12 mouse cellular contexts compared by ENCODE assay signal in genomic region chr1:55217191-55217590, GRCm38 (mm10). TPM values are rescaled to one million over a fixed set of nuclear protein-coding genes. Genes with fewer than 3 reads are reported as not detected.
DNase-seq lines count a peak whose midpoint lies in the region; ATAC-seq and TF ChIP-seq lines count a peak whose summit lies in the region.
"Had no signal": no experiment of that assay in that cellular context is flagged by ENCODE, and none has a peak within 500 bp of the region (broad histone marks: within the 10 kb centered on the region; RNA-seq: fewer than 3 reads in every experiment).

No protein-coding gene starts in this region.

- H3K4me3 ChIP-seq in kidney, postnatal 0 days (replicated peaks; ENCODE audit: low read depth, low read length): no peak overlapping the region
- H3K4me3 ChIP-seq in kidney, adult 2 months (ENCODE audit: insufficient read depth, low read depth, low read length): no peak overlapping the region
- no peak overlapping the region for H3K4me3 ChIP-seq in intestine, postnatal 0 days (ENCODE audit: low read depth, low read length)
- H3K4me3 ChIP-seq: megakaryocyte, embryonic 14.5 days had no signal

- no peaks in the 10 kb centered on the region for H3K9me3 ChIP-seq in kidney, postnatal 0 days (replicated peaks; ENCODE audit: low read length)
- H3K9me3 ChIP-seq in intestine, postnatal 0 days (ENCODE audit: control insufficient read depth): no peaks in the 10 kb centered on the region
- H3K9me3 ChIP-seq: megakaryocyte, embryonic 14.5 days had no signal

- ATAC-seq in kidney, postnatal 0 days (replicated peaks; ENCODE audit: low FRiP score, low read depth): no peak
- ATAC-seq in intestine, postnatal 0 days: 0 out of 2 replicates have a peak, but pooled peaks have one; percentile 41

- no peak overlapping the region for H3K9ac ChIP-seq in kidney, postnatal 0 days (ENCODE audit: low read depth, low read length)
- no peak overlapping the region for H3K9ac ChIP-seq in intestine, postnatal 0 days (ENCODE audit: low read depth, low read length)

- no peak overlapping the region for H3K4me2 ChIP-seq in kidney, postnatal 0 days (ENCODE audit: low read length)
- no peak overlapping the region for H3K4me2 ChIP-seq in intestine, postnatal 0 days (replicated peaks; ENCODE audit: low read depth)

- no peak for TF ChIP-seq CTCF in kidney, postnatal 0 days (IDR thresholded peaks at IDR 0.05; ENCODE audit: low read depth)
- no peak for TF ChIP-seq CTCF in kidney, adult 2 months (conservative IDR thresholded peaks at IDR 0.05; ENCODE audit: insufficient read depth, insufficient read length, low read depth, low read length)
- no peak for TF ChIP-seq CTCF in intestine, postnatal 0 days (IDR thresholded peaks at IDR 0.05; ENCODE audit: low read depth)

- H3K4me1 ChIP-seq in kidney, postnatal 0 days (replicated peaks; ENCODE audit: insufficient read depth, low read length): no peaks in the 10 kb centered on the region
- 0 out of 2 replicates have a peak, but pooled peaks cover 4% of the 10 kb centered on the region for H3K4me1 ChIP-seq in kidney, adult 2 months (ENCODE audit: control insufficient read depth, insufficient read depth, low read length)
- H3K4me1 ChIP-seq in intestine, postnatal 0 days (replicated peaks; ENCODE audit: control insufficient read depth, insufficient read depth, low read length): peaks cover 2% of the 10 kb centered on the region; the same call in 1 of the 2 replicates

- TF ChIP-seq POLR2A in kidney, adult 2 months (IDR thresholded peaks at IDR 0.05; ENCODE audit: low read depth, low read length): no peak

- H3K36me3 ChIP-seq in kidney, postnatal 0 days (ENCODE audit: insufficient read depth, low read length): no peaks in the 10 kb centered on the region
- no peaks in the 10 kb centered on the region for H3K36me3 ChIP-seq in kidney, adult 2 months (ENCODE audit: control insufficient read depth, insufficient read depth, low read length)
- H3K36me3 ChIP-seq in intestine, postnatal 0 days (ENCODE audit: control insufficient read depth, insufficient read depth): no peaks in the 10 kb centered on the region

- H3K27ac ChIP-seq in kidney, postnatal 0 days: no peak overlapping the region
- H3K27ac ChIP-seq in kidney, adult 2 months (ENCODE audit: insufficient read depth, low read depth, low read length): no peak overlapping the region
- no peak overlapping the region for H3K27ac ChIP-seq in intestine, postnatal 0 days (ENCODE audit: low read depth, low read length)

- 25% methylated on average over 2 of the region's 2 CpGs for WGBS in kidney, postnatal 0 days
- 28% methylated on average over 2 of the region's 2 CpGs for WGBS in kidney, adult 2 months
- 11% methylated on average over 2 of the region's 2 CpGs for WGBS in intestine, postnatal 0 days

- no peaks in the 10 kb centered on the region for H3K27me3 ChIP-seq in kidney, postnatal 0 days (ENCODE audit: insufficient read depth, low read length)
- no peaks in the 10 kb centered on the region for H3K27me3 ChIP-seq in kidney, adult 2 months (replicated peaks; ENCODE audit: control insufficient read depth, insufficient read depth, low read length)
- no peaks in the 10 kb centered on the region for H3K27me3 ChIP-seq in intestine, postnatal 0 days (replicated peaks; ENCODE audit: control insufficient read depth, insufficient read depth, low read length)
- H3K27me3 ChIP-seq: megakaryocyte, embryonic 14.5 days had no signal

- peak; percentile 73 for DNase-seq in adrenal gland, postnatal 10 days
- no peak for DNase-seq in adrenal gland, adult 8-10 months
- peak; percentile 49 for DNase-seq in kidney, postnatal 0 days (ENCODE audit: low spot score)
- no peak for DNase-seq in kidney, adult 2 months
- DNase-seq in lung, postnatal 4 days: peak; percentile 74 to 90
- DNase-seq in right cerebral cortex, postnatal 10 days (ENCODE audit: low spot score in 2 of 2): no peak
- DNase-seq in left cerebral cortex, adult 18-20 months (ENCODE audit: low spot score in 2 of 2): no peak
- DNase-seq: kidney, adult 11 months; liver; spleen, adult 18-20 months had no signal

RNA-seq across cellular contexts. Expression of gene Rftn2, which starts 9.4 kb away (rescaled TPM):
- 10 to 100 TPM; 14.2 to 19.7 TPM for total RNA-seq in adrenal gland, postnatal 10 days (2021)
- 10 to 100 TPM; 20.8 to 37.2 (median 30.9) TPM for total RNA-seq in adrenal gland, adult 8-10 months (2022)
- 7.0 TPM in 2 replicates for polyA plus RNA-seq in kidney, postnatal 0 days (2015; fragmentation: Nextera tagmentation; extraction: Ambion mirVana)
- 1.7 and 2.2 TPM in 2 replicates for polyA plus RNA-seq in kidney, adult 2 months (2012; rRNA removed)
- 2.8 and 3.4 TPM in 2 replicates for polyA plus RNA-seq in intestine, postnatal 0 days (2015; fragmentation: Nextera tagmentation; extraction: Ambion mirVana)
- total RNA-seq in left cerebral cortex, adult 18-20 months (2021): 10 to 100 TPM; 21.9 to 25.1 TPM

RNA-seq across cellular contexts. Expression of gene Mars2, which starts 19.8 kb away (rescaled TPM):
- 1 to 10 TPM; 5.0 to 5.8 TPM for total RNA-seq in adrenal gland, postnatal 10 days (2021)
- 1 to 10 TPM; 6.3 to 7.4 (median 7.0) TPM for total RNA-seq in adrenal gland, adult 8-10 months (2022)
- polyA plus RNA-seq in kidney, postnatal 0 days (2015; fragmentation: Nextera tagmentation; extraction: Ambion mirVana): 1.8 and 2.0 TPM in 2 replicates
- polyA plus RNA-seq in kidney, adult 2 months (2012; rRNA removed): 1.6 and 1.9 TPM in 2 replicates
- 1.7 and 1.9 TPM in 2 replicates for polyA plus RNA-seq in intestine, postnatal 0 days (2015; fragmentation: Nextera tagmentation; extraction: Ambion mirVana)
- total RNA-seq in left cerebral cortex, adult 18-20 months (2021): 10 to 100 TPM in 1 of 2 experiments, 1 to 10 TPM in 1; 8.7 to 10.1 TPM

Comparison
In these comparisons a context has a peak if more than half of its experiments do, and no peak if none do; other contexts are left out.
1. DNase-seq: peak in adrenal gland, postnatal 10 days (single experiment), kidney, postnatal 0 days (single experiment) and lung, postnatal 4 days (2 of 2); none in adrenal gland, adult 8-10 months (single experiment), kidney, adult 2 months (single experiment), right cerebral cortex, postnatal 10 days (0 of 2) and left cerebral cortex, adult 18-20 months (0 of 2).